ENCODE assay signal across 11 mouse cellular contexts in the genomic region with DNA sequence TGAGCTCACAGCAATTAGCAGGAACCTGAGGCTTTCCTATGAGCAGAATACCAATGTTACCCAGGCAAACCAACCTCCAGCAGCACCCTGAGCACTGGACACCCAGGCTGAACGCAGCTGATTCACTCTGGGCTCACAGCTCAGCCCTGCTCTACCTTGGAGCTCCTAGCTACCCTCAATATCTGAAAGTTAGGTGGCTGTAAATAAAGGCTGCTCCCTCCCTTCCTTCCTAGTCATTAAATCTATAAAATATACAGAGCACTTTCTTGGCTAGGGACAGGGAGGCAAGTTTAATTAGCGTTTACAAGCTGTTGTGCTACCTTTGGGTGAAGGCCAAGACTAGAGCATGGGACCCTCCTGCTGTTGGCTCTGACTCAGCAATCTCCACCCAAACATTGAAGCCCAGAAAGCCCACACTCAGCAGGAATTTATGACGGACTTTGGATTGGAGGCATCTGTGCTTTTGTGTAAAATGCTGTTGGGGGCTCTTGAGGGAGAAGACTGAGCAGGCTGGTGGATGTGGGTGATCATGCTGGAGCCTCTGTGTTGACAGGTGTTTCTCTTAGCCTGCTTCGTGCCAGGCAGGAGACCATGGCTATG.
A peak's percentile ranks its signal among the peaks of the same experiment; 100 is the strongest.
DNase-seq lines count a peak whose midpoint lies in the region; ATAC-seq and TF ChIP-seq lines count a peak whose summit lies in the region.
"Had no signal": no experiment of that assay in that cellular context is flagged by ENCODE, and none has a peak within 500 bp of the region (broad histone marks: within the 10 kb centered on the region; RNA-seq: fewer than 3 reads in every experiment).

No protein-coding gene starts in this region.

- ATAC-seq in kidney, embryonic 16.5 days (ENCODE audit: low FRiP score, low TSS enrichment) = peak; percentile 73
- no peak for ATAC-seq in erythroblast, adult 5-6 weeks (replicated peaks; ENCODE audit: low FRiP score, poor library complexity, severe bottlenecking)

- no peak overlapping the region for H3K9ac ChIP-seq in CH12.LX (ENCODE audit: insufficient read depth, low read depth)
- no peak overlapping the region for H3K9ac ChIP-seq in kidney, embryonic 16.5 days (replicated peaks; ENCODE audit: low read length)
- H3K9ac ChIP-seq: heart, embryonic 12.5 days had no signal

- in situ Hi-C loops in CH12.LX (cut with MboI; ENCODE audit: low pct_ligation_motif_present, low pct_unique_long_range_greater_than_20kb, low sequenced_read_pairs) = no loop called here

- intact Hi-C loops in left cerebral cortex, postnatal 10 days (cut with DNase I) = no loop called here

- H3K79me2 ChIP-seq in CH12.LX (replicated peaks; ENCODE audit: control insufficient read depth, extremely low read depth, insufficient read depth, poor library complexity, severe bottlenecking) = no peaks in the 10 kb centered on the region

- no peak for TF ChIP-seq RAD21 in CH12.LX (IDR thresholded peaks at IDR 0.05; ENCODE audit: low read depth, low read length)

- H3K9me3 ChIP-seq in CH12.LX (replicated peaks; ENCODE audit: low read length) = no peaks in the 10 kb centered on the region
- H3K9me3 ChIP-seq in kidney, embryonic 16.5 days (ENCODE audit: low read length) = no peaks in the 10 kb centered on the region
- H3K9me3 ChIP-seq: heart, embryonic 12.5 days had no signal

- peak; percentile 6 to 23 for DNase-seq in left cerebral cortex, postnatal 10 days (ENCODE audit: extremely low spot score in 1 of 2, low spot score in 2 of 2)
- no peak for DNase-seq in left cerebral cortex, adult 11 months (ENCODE audit: low spot score)
- DNase-seq in CH12.LX (ENCODE audit: extremely low read depth) = no peak
- DNase-seq in brain, adult 2 months (ENCODE audit: low read depth, low spot score) = peak; percentile 42
- DNase-seq in testis, postnatal 10 days (ENCODE audit: low spot score) = no peak
- DNase-seq in gastrocnemius, postnatal 4 days (ENCODE audit: low spot score in 2 of 2) = no peak
- DNase-seq: adrenal gland, adult 8-10 months; cerebellum, postnatal 36 days had no signal

- TF ChIP-seq POLR2A in CH12.LX (IDR thresholded peaks at IDR 0.05; ENCODE audit: low read depth, low read length) = no peak

- 40% methylated on average over 4 of the region's 4 CpGs for WGBS in kidney, embryonic 16.5 days

- H3K4me1 ChIP-seq in CH12.LX (ENCODE audit: control insufficient read depth in 1 of 2, insufficient read depth in 2 of 2) = peaks cover 7 to 19% of the 10 kb centered on the region in 2 experiments
- H3K4me1 ChIP-seq in kidney, embryonic 16.5 days (ENCODE audit: insufficient read depth, low read length) = peaks cover 23% of the 10 kb centered on the region; the same call in 1 of the 2 replicates

- no peak overlapping the region for H3K4me2 ChIP-seq in CH12.LX (ENCODE audit: insufficient read depth, low read depth, poor library complexity, severe bottlenecking)
- no peak overlapping the region for H3K4me2 ChIP-seq in kidney, embryonic 16.5 days (replicated peaks; ENCODE audit: low read depth, low read length)
- H3K4me2 ChIP-seq: heart, embryonic 12.5 days had no signal

- no peak overlapping the region for H3K27ac ChIP-seq in CH12.LX (ENCODE audit: insufficient read depth, low read depth)
- no peak overlapping the region; the same call in 1 of the 2 replicates for H3K27ac ChIP-seq in kidney, embryonic 16.5 days (ENCODE audit: low read length)

- dilution Hi-C loops in CH12.LX (cut with MboI; ENCODE audit: extremely low pct_ligation_motif_present, extremely low pct_unique_long_range_greater_than_20kb, low sequenced_read_pairs) = no loop called here

- no peak for TF ChIP-seq CTCF in CH12.LX (conservative IDR thresholded peaks at IDR 0.05 in 1 of 2, IDR thresholded peaks at IDR 0.05 in 1 of 2; ENCODE audit: low read depth in 2 of 2, low read length in 2 of 2)

- no peak for TF ChIP-seq EP300 in CH12.LX (IDR thresholded peaks at IDR 0.05; ENCODE audit: low read length)

- no peaks in the 10 kb centered on the region for H3K36me3 ChIP-seq in CH12.LX (replicated peaks in 1 of 2; ENCODE audit: control insufficient read depth in 1 of 2, insufficient read depth in 1 of 2, low read length in 1 of 2)
- H3K36me3 ChIP-seq in kidney, embryonic 16.5 days (ENCODE audit: insufficient read depth, low read length) = no peaks in the 10 kb centered on the region
- H3K36me3 ChIP-seq: heart, embryonic 12.5 days had no signal

- no peak overlapping the region for H3K4me3 ChIP-seq in CH12.LX (replicated peaks in 1 of 3; ENCODE audit: low read depth in 2 of 3, low read length in 2 of 3, poor library complexity in 1 of 3)
- no peak overlapping the region for H3K4me3 ChIP-seq in kidney, embryonic 16.5 days (ENCODE audit: low read length)
- H3K4me3 ChIP-seq: heart, embryonic 12.5 days had no signal

- no peaks in the 10 kb centered on the region for H3K27me3 ChIP-seq in CH12.LX (replicated peaks)
- H3K27me3 ChIP-seq in kidney, embryonic 16.5 days (ENCODE audit: insufficient read depth, low read length) = no peaks in the 10 kb centered on the region
- H3K27me3 ChIP-seq: heart, embryonic 12.5 days had no signal

TF ChIP-seq in CH12.LX, 34 proteins besides CTCF, POLR2A, EP300 and RAD21:
- TF ChIP-seq MEF2A (IDR thresholded peaks at IDR 0.05; ENCODE audit: borderline replicate concordance, low read depth, low read length) (no peak), PAX5 (IDR thresholded peaks at IDR 0.05; ENCODE audit: low read length) (no peak), ELF1 (IDR thresholded peaks at IDR 0.05; ENCODE audit: low read depth, low read length) (no peak), CHD1 (IDR thresholded peaks at IDR 0.05; ENCODE audit: low read depth, low read length) (no peak), UBTF (IDR thresholded peaks at IDR 0.05; ENCODE audit: low read depth, low read length) (peak; percentile 68; the same call in 1 of the 2 replicates), SIN3A (IDR thresholded peaks at IDR 0.05; ENCODE audit: low read length) (no peak), TBP (conservative IDR thresholded peaks at IDR 0.05; ENCODE audit: low read depth, low read length) (peak; percentile 92), TCF12 (IDR thresholded peaks at IDR 0.05; ENCODE audit: low read depth, low read length) (no peak), MAZ (IDR thresholded peaks at IDR 0.05; ENCODE audit: low read depth, low read length) (no peak), MAX (IDR thresholded peaks at IDR 0.05; ENCODE audit: low read length) (no peak), CHD2 (IDR thresholded peaks at IDR 0.05; ENCODE audit: low read length) (no peak)
TF ChIP-seq in CH12.LX: peak in this region for 2.

Comparison
In these comparisons a context has a peak if more than half of its experiments do, and no peak if none do; other contexts are left out.
1. DNase-seq: peak in left cerebral cortex, postnatal 10 days (2 of 2) and brain, adult 2 months (single experiment); none in left cerebral cortex, adult 11 months (single experiment), CH12.LX (single experiment), testis, postnatal 10 days (single experiment) and gastrocnemius, postnatal 4 days (0 of 2).